Mouse (Mus musculus) stomach, postnatal 0 days (tissue): ENCODE data around the gene Syt14. TPM values are rescaled to one million over a fixed set of nuclear protein-coding genes. Genes with fewer than 3 reads are reported as not detected.

Experiments
- ATAC-seq: fragments of 200-750 bp; cut with Nextera tagmentation; 2 replicates; pipeline ENCODE4 v1.8.0; 2017; ENCODE audit not compliant: low FRiP score, low TSS enrichment
- DNase-seq: peaks from one replicate; pipeline ENCODE4 v3.0.0-alpha.2; 2016; ENCODE audit warnings: low spot score
- H3K27ac ChIP-seq: fragments of 300-500 bp; sonication (generic); replicated peaks from 2 replicates; pipeline ENCODE4 v1.5.1; 2014; ENCODE audit warnings: mild to moderate bottlenecking, control low read depth
- H3K27me3 ChIP-seq: fragments of 300-500 bp; sonication (generic); 2 replicates; pipeline ENCODE4 v1.6.1; 2014; ENCODE audit warnings: low read length; ENCODE audit not compliant: control insufficient read depth, insufficient read depth
- H3K36me3 ChIP-seq: fragments of 300-500 bp; sonication (generic); 2 replicates; pipeline ENCODE4 v1.6.1; 2014; ENCODE audit warnings: low read length, mixed read lengths; ENCODE audit not compliant: control insufficient read depth, insufficient read depth
- H3K4me1 ChIP-seq: fragments of 300-500 bp; sonication (generic); replicated peaks from 2 replicates; pipeline ENCODE4 v1.6.1; 2014; ENCODE audit warnings: antibody characterized with exemption; ENCODE audit not compliant: control insufficient read depth, insufficient read depth
- H3K4me2 ChIP-seq: fragments of 300-500 bp; sonication (generic); replicated peaks from 2 replicates; pipeline ENCODE4 v1.6.1; 2014; ENCODE audit warnings: low read depth, mild to moderate bottlenecking, control low read depth, moderate library complexity
- H3K4me3 ChIP-seq: fragments of 300-500 bp; sonication (generic); 2 replicates; pipeline ENCODE4 v1.5.1; 2014; ENCODE audit warnings: low read depth, low read length, control low read depth
- H3K9ac ChIP-seq: fragments of 300-500 bp; sonication (generic); 2 replicates; pipeline ENCODE4 v1.6.1; 2014; ENCODE audit warnings: mild to moderate bottlenecking, low read length, control low read depth, mixed read lengths
- H3K9me3 ChIP-seq: fragments of 300-500 bp; sonication (generic); 2 replicates; pipeline ENCODE4 v1.6.1; 2016; ENCODE audit warnings: low read length; ENCODE audit not compliant: control insufficient read depth
- CTCF ChIP-seq: IDR thresholded peaks from 2 replicates; pipeline ENCODE4 v1.5.1; 2016; ENCODE audit warnings: antibody characterized with exemption, low read depth, mild to moderate bottlenecking, moderate library complexity
- EP300 ChIP-seq: optimal IDR thresholded peaks from 2 replicates; pipeline ENCODE3; 2016; ENCODE audit warnings: antibody characterized with exemption
- WGBS: fragments of 180-500 bp; shearing (Covaris S2); extraction: QIAGEN DNeasy Blood & Tissue Kit; methylation state at CpG from one replicate; pipeline ENCODE4 v1.1.7; 2014; 5-methylcytosine and 5-hydroxymethylcytosine counted together
- polyA plus RNA-seq: library from polyadenylated mRNA; unstranded; fragments of >200 nt; fragmentation: Nextera tagmentation; extraction: Ambion mirVana; gene quantifications from 2 replicates; pipeline ENCODE4 v1.2.1, GENCODE M21; 2015

Syt14 gene
- polyA plus RNA-seq, 1 experiment from 2014 or later = 0.17 TPM

GRCm38 (mm10) chr1:192857582-192857981, 178.0 kb downstream of the Syt14 start:
- no peak for ATAC-seq
- 67% methylated on average over 5 of the region's 5 CpGs for WGBS
- H3K4me3 ChIP-seq = no peak overlapping the region

GRCm38 (mm10) chr1:192856931-192857330, 178.6 kb downstream of the Syt14 start:
- H3K36me3 ChIP-seq = no peaks in the 10 kb centered on the region
- TF ChIP-seq CTCF (no peak), EP300 (no peak)
- no peaks in the 10 kb centered on the region for H3K27me3 ChIP-seq
- DNase-seq = no peak
- no peak for ATAC-seq
- no peak overlapping the region for H3K27ac ChIP-seq
- H3K9ac ChIP-seq = no peak overlapping the region
- H3K4me1 ChIP-seq = no peaks in the 10 kb centered on the region; the same call in 1 of the 2 replicates
- H3K4me3 ChIP-seq = no peak overlapping the region
- WGBS = 71% methylated on average over 6 of the region's 6 CpGs
- H3K4me2 ChIP-seq = no peak overlapping the region
- H3K9me3 ChIP-seq = no peaks in the 10 kb centered on the region

More at GRCm38 (mm10) chr1:192857582-192857981, 178.0 kb downstream of the Syt14 start:
- no peaks in the 10 kb centered on the region for H3K27me3 ChIP-seq
- H3K4me2 ChIP-seq = no peak overlapping the region
- no peak overlapping the region for H3K9ac ChIP-seq
- no peak for DNase-seq
- TF ChIP-seq EP300 (no peak), CTCF (no peak)
- no peak overlapping the region for H3K27ac ChIP-seq
- H3K9me3 ChIP-seq = no peaks in the 10 kb centered on the region
- no peaks in the 10 kb centered on the region; the same call in 1 of the 2 replicates for H3K4me1 ChIP-seq
- no peaks in the 10 kb centered on the region for H3K36me3 ChIP-seq

- Histone ChIP-seq H3K4me2 (no peak overlapping the region; the same call in 1 of the 2 replicates), H3K4me3 (no peak overlapping the region), H3K27ac (no peak overlapping the region), H3K9ac (no peak overlapping the region), H3K27me3 (no peaks in the 10 kb centered on the region), H3K36me3 (no peaks in the 10 kb centered on the region), H3K9me3 (no peaks in the 10 kb centered on the region), H3K4me1 (peaks cover 2% of the 10 kb centered on the region)
- TF ChIP-seq CTCF (no peak), EP300 (no peak)
- no peak for ATAC-seq
- 45% methylated on average over 10 of the region's 10 CpGs for WGBS
- DNase-seq = peak; percentile 17
Measured at GRCm38 (mm10) chr1:192856411-192856810, 179.2 kb downstream of the Syt14 start.

GRCm38 (mm10) chr1:192855474-192856230, 179.9 kb downstream of the Syt14 start, which contains the start of gene Sertad4:
Gene Sertad4 (minus strand): TSS chr1:192855756.
- under 1% methylated on average over 42 of the region's 75 CpGs for WGBS
- Histone ChIP-seq H3K27ac (peak within 1 kb of the TSS; percentile 89), H3K4me3 (peak within 1 kb of the TSS; percentile 81), H3K9me3 (no peaks in the 10 kb centered on the region), H3K36me3 (no peaks in the 10 kb centered on the region), H3K4me1 (peaks cover 5% of the 10 kb centered on the region), H3K4me2 (peak within 1 kb of the TSS; percentile 95), H3K27me3 (no peaks in the 10 kb centered on the region), H3K9ac (peak within 1 kb of the TSS; percentile 83)
- peak; percentile 74 for DNase-seq
- peak; percentile 35; the same call in 1 of the 2 replicates for ATAC-seq
- TF ChIP-seq EP300 (no peak), CTCF (no peak)

GRCm38 (mm10) chr1:192854819-192855271, 180.7 kb downstream of the Syt14 start:
- peak overlapping the region; percentile 83 for H3K9ac ChIP-seq
- H3K27me3 ChIP-seq = no peaks in the 10 kb centered on the region
- DNase-seq = peak; percentile 73
- H3K4me2 ChIP-seq = peak overlapping the region; percentile 95
- no peaks in the 10 kb centered on the region for H3K9me3 ChIP-seq
- ATAC-seq = peak; percentile 78
- TF ChIP-seq EP300 (no peak), CTCF (peak; percentile 20; the same call in 1 of the 2 replicates)
- H3K36me3 ChIP-seq = no peaks in the 10 kb centered on the region
- peak overlapping the region; percentile 81 for H3K4me3 ChIP-seq
- H3K4me1 ChIP-seq = peaks cover 5% of the 10 kb centered on the region
- WGBS = under 1% methylated on average over 45 of the region's 45 CpGs
- peak overlapping the region; percentile 89 for H3K27ac ChIP-seq
